Mouse (Mus musculus): ENCODE measurements around the gene Ptprj.

Gene Ptprj

DNA sequence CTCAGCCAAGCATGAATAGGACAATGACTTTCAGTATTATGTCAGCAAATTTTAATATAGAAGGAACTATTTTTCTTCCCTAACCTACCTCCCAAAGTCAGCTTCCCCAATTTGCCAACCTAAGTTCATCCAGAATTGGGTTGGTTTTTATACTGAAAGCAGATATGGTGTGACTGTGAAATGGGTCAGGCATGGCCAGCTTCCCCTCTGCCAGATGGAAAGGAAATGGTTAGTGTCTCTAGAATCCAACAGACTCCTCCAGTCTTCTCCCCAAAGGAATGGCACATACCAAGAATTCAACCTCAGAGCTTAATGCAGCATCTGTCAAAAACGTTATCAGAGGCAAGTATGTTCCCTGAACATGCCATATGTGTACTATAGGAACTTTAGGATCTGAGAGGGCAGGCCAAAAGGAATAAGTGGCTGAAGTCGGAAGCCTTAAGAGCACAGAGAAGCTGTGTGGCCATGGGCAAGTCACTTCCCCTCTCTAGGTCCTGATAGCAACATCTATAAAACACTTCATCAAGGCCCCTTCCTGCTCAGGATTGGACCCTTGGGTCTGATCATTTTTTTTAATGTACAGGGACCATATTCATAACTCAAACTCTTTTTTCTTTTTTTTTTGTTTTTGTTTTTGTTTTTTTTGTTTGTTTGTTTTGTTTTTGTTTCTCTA, 21.3 kb downstream of the Ptprj start:
- DNase-seq: no peak

- no peak for DNase-seq
These were observed 22.1 kb downstream of the Ptprj start for GRCm38 (mm10) chr2:90558361-90558760.

DNA sequence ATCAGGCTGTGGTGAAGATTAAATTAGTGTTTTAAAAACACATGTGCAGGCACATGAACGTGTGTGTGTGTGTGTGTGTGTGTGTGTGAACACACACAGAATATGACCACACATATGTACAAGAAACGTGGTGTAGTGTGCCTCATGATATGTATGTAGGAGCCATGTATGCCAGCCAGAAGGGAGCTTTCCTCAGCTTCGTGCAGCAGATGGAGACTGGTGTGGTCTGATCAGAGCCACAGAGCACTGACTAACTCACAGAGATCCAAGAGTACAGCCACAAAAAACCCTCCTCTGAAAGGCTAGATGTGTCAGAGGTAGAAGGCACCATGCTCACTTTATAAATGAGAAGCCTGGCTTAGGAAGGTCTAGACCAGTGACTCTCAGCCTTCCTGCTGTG, 22.5 kb downstream of the Ptprj start:
- no peak for DNase-seq

GRCm38 (mm10) chr2:90555744-90556143, 24.7 kb downstream of the Ptprj start:
- no peak for DNase-seq

- DNase-seq: no peak
These were observed 25.6 kb downstream of the Ptprj start for GRCm38 (mm10) chr2:90554806-90555205.

- DNase-seq: no peak
These were observed 26.6 kb downstream of the Ptprj start for GRCm38 (mm10) chr2:90553861-90554260.

GRCm38 (mm10) chr2:90550656-90551055, 29.8 kb downstream of the Ptprj start:
- DNase-seq: no peak

GRCm38 (mm10) chr2:90548541-90548940, 31.9 kb downstream of the Ptprj start:
- DNase-seq: no peak

GRCm38 (mm10) chr2:90547144-90547609, 33.3 kb downstream of the Ptprj start:
- peak; percentile 62 to 65 for DNase-seq

DNA sequence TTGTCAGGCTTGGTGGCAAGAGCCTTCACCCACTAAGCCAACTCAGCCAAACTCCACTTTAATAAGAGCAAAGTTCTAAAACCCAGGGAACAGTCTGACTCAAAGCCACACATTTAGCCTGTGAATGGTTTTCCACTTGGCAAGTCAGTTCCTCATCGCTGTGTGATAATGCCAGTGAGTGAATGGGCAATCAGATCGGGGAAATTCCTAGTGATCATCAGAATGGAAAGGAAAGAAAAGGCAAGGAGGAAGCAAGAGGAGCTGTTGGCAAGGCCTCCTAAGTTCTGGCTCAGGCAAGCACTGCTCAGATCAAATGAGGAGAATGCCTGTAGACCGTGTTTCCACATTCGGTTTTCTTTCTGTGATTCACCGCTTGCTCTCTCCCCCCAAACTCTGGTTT, 35.2 kb downstream of the Ptprj start:
- no peak for DNase-seq

DNA sequence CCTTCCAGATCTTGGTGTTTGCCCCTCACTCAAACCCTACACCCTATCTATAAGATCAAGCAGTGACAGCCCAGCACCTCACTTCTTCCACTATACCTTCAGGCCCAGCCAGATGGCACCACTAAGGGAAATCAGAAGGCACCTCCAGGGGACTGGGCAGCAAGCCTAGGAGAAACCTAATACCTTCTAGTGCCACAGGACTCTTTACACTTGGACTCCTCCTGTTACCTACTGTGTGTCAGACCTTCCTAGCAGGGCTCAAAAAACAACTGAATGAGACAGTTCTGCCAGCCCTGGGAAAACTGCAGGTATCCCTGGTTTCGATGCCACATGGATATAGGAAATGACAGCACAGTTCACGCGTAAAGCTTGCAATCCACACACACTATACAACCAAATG, 36.5 kb downstream of the Ptprj start:
- no peak for DNase-seq

DNA sequence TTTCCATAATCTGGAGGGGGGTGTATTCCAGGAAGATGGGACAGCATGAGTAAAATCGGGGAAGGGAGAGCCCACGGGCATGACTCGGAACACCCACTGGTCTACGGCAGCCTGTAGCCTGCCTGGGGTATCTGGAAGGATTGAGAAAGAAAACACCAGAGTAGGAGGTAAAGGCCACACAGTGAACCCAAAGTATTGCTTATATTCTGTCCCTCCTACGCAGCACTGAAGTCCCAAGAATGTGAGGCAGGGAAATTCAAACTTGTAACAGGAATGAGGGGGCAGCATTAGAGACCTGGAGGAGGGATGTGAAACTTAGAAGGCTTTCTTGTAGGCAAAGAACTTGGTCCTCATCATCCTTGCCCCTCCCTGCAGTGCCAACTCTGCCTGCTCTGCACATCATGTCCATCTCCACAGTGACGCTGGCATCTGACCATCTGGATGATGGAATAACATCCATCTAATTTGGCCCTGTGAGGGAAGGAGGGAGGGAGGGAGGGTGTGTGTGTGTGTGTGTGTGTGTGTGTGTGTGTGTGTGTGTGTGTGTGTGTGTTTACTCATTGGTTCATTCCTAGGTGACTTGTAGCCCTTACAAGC, 37.2 kb downstream of the Ptprj start:
- DNase-seq: no peak

DNA sequence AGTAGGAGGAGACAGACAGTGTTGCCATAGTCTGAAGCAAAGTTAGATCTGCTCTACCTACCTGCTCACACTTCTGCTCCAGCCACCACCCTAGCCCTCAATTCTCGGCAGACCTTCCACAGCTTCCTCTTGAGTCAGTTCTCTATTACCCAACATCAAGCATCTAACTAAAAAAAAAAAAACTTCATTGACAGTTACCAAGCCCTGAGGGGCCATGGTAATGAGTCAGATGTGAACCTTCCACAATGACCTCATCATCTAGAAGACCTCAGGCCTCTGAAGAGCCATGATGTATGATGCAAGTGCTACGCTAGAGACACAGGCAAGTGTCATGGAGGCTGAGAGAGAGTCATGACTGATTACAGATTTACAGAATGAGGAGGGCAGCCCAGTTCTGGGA, 37.8 kb downstream of the Ptprj start:
- DNase-seq: peak; percentile 48 to 53

DNA sequence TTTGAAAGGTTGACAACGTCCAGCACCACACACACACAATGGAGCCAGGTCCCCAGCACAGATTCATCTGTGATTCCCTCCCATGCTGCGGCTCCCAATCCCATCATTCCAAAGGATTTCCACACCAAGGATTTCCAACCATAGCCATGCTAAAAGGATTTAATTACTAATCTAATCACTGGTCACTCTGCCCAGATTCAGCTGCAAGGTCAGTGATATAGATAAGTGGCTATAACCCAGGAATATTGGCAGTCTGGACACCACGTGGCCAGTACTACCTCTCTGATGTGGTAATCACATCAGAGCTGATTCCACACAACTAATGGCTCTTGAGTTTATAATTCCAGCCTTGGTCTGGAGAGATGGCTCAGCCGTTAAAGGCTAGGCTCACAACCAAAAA, 41.2 kb downstream of the Ptprj start:
- DNase-seq: no peak

DNA sequence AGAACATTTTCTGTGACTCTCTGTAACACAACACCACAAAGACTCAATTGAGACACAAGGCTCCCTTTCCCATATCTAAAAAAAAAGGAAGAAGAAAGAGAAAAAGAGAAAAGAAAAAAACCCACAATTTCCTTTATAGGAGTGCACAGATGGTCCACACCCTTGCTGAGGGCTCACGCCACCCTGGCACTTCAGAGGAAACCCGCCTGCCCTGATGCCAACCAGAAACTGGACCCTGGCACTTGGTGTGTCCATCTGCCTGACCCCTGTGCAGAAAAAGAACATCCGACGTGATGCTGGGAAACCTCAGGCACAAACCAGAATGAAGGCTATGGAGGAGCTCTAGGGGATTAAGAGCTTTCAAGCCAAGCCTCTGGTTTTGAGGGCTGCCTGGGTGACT, 43.2 kb downstream of the Ptprj start:
- DNase-seq: no peak

- no peak for DNase-seq
These were observed 43.9 kb downstream of the Ptprj start for GRCm38 (mm10) chr2:90536555-90536954.

GRCm38 (mm10) chr2:90534751-90535150, 45.7 kb downstream of the Ptprj start:
- DNase-seq: peak; percentile 52 to 55

DNA sequence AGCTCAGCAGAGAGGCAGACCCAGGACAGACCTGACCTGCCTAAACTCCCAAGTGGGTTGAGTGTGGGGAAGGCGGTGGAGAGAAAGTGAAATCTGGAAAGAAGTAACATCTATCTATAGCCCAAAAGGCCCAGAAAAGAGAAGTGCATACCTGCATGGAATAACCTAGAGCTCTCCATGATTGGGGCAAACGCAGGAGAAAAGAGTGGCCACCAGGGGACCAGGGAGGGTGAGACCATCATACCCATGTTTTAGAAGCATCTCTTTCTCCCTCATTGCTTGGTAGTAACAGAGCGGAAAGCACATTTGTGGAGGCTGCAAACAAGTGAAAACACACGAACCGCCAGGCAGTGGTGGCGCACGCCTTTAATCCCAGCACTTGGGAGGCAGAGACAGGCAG, 46.5 kb downstream of the Ptprj start:
- DNase-seq: peak; percentile 57 to 61

GRCm38 (mm10) chr2:90532095-90532494, 48.4 kb downstream of the Ptprj start:
- peak; percentile 56 to 57 for DNase-seq

- DNase-seq: no peak
These were observed 52.3 kb downstream of the Ptprj start for GRCm38 (mm10) chr2:90528107-90528506.

- DNase-seq: no peak
These were observed 53.5 kb downstream of the Ptprj start for GRCm38 (mm10) chr2:90526971-90527370.

DNA sequence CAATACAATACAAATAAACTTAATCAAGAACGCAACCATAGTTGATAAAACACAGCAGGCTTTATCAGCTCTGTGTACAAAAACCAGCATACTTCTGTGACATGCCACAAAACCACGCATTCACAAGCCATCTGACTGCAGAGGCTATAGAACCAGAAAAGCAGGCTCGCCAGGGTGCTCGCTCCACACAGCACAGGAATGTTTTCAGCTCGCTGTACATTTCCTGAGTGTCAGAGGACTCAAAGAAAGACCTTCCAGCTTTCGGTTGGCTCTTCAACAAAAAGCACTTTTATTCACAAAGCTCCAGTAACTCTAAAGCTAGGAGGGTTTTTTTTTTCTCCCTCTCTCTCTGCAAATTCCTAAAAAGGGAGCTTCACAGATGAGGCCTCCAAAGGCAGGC, 53.9 kb downstream of the Ptprj start:
- DNase-seq: no peak

DNA sequence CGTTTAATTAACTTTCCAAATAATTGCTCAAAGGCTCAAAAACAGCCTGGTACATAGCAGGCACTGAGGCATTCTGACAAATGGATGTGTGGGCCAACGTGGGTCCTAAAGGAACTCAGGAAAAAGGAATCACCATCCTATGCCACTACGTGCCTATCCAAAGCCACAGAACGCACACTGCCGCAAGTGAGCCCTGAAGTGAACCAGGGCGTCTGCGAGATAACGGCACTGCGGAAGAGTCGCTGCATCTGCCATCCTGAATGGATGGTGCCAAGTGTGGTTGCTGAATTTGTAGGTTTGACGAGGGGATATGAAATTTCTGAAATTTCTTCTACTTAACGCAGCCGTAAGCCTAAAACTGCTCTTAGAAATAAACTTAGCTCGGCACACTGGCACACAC, 54.6 kb downstream of the Ptprj start:
- DNase-seq: no peak

GRCm38 (mm10) chr2:90522455-90522854, 58.0 kb downstream of the Ptprj start:
- no peak for DNase-seq

DNA sequence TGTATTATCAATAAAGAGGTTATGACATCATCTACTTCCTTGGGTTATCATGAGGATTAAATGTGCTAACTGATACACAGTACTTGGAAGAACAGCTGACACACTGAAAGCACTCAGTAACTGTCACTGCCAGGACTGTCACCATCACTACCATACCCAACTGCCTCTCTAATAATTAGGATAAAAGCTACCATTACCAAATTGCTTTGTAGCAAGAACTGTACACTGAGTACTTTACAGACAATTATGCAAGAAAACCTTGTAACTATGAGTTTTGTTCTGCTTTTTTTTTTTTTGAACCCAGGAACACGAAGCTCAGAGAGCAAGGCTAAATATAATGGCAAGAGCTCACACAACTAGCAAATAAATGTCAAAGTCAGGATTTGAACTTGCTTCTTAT, 58.5 kb downstream of the Ptprj start:
- DNase-seq: no peak
